Mouse (Mus musculus): ENCODE results near the gene Hnrnpl.

Hnrnpl gene

DNA sequence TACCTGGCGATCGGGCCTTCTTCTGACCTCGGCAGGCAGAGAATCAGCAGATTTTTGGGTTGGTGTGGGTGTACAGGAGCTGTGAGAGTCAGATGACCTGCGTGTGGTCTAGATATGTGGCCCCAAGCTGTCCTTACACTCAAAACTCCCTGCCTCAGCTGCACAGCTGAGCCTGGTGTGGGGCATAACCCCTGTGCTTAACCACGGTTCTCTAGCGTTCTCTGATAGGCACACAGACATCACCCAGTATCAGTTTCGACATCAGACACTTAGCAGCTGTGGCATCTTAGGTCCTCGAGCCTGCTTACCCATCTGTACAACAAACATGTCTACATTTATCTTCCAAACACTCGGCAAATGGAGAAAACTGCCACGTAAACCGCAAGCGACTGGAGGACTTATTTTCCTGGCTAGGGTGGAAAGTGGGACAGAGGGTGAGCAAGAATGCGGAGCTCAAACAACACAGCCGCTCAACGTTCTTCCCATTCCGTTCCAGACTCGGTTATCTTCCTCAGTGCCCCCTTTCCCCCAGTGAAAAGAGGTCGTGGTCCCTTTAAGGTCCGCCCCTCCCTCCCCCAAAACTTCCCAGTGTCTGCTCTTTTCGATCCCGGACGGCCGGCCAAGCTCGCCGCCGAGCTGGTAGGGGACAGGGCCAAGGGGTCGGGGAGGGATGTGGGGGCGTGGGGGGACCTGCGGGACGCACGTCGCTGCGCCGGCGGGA, at the start of gene Hnrnpl:
Hnrnpl (plus strand) TSS at position 321 of the 721 bp plus-strand sequence.
- peaks cover 2% of the 10 kb centered on the region; the same call in 1 of the 2 replicates for H3K36me3 ChIP-seq (ENCODE audit: control insufficient read depth, insufficient read depth, low read length, poor library complexity, severe bottlenecking)
- peak; percentile 79 for DNase-seq (ENCODE audit: low read depth, low spot score)

GRCm38 (mm10) chr7:28758623-28759022, 49.7 kb upstream of the Hnrnpl start:
- DNase-seq (ENCODE audit: low read depth, low spot score) = no peak
- Histone ChIP-seq H3K27me3 (ENCODE audit: control insufficient read depth, insufficient read depth, low read length, poor library complexity, severe bottlenecking) (no peaks in the 10 kb centered on the region), H3K36me3 (ENCODE audit: control insufficient read depth, insufficient read depth, low read length, poor library complexity, severe bottlenecking) (peaks cover 3% of the 10 kb centered on the region)

More for the DNA sequence above, at the start of gene Hnrnpl:
- H3K27me3 ChIP-seq (ENCODE audit: control insufficient read depth, insufficient read depth, low read length, poor library complexity, severe bottlenecking) = no peaks in the 10 kb centered on the region

DNA sequence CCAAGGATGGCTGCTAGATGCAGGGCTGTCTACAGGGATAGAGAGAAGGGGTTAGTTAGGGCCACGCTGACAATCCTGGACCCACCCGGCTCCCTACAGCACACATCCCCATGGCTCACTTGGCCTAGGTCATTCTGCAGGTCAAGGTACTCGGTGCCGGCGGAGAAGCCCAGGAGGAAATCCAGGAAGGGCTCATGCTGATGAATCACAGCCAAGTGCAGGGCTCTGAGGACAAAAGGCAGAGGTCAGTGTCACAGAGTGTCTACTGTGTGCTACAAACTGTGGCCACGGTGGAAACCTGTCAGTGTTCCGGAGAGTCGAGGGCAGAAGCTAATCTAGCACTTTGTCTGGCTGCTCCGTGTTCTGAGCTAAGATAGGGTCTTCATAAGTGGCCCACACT, 46.4 kb upstream of the Hnrnpl start:
- H3K27me3 ChIP-seq (ENCODE audit: control insufficient read depth, insufficient read depth, low read length, poor library complexity, severe bottlenecking) = no peaks in the 10 kb centered on the region
- no peak for DNase-seq (ENCODE audit: low read depth, low spot score)

GRCm38 (mm10) chr7:28765211-28765610, 43.1 kb upstream of the Hnrnpl start:
- no peak for DNase-seq (ENCODE audit: low read depth, low spot score)
- H3K27me3 ChIP-seq (ENCODE audit: control insufficient read depth, insufficient read depth, low read length, poor library complexity, severe bottlenecking) = no peaks in the 10 kb centered on the region
- H3K36me3 ChIP-seq (ENCODE audit: control insufficient read depth, insufficient read depth, low read length, poor library complexity, severe bottlenecking) = peaks cover 3% of the 10 kb centered on the region

More for the DNA sequence above, 46.4 kb upstream of the Hnrnpl start:
- H3K36me3 ChIP-seq (ENCODE audit: control insufficient read depth, insufficient read depth, low read length, poor library complexity, severe bottlenecking) = peaks cover 3% of the 10 kb centered on the region

DNA sequence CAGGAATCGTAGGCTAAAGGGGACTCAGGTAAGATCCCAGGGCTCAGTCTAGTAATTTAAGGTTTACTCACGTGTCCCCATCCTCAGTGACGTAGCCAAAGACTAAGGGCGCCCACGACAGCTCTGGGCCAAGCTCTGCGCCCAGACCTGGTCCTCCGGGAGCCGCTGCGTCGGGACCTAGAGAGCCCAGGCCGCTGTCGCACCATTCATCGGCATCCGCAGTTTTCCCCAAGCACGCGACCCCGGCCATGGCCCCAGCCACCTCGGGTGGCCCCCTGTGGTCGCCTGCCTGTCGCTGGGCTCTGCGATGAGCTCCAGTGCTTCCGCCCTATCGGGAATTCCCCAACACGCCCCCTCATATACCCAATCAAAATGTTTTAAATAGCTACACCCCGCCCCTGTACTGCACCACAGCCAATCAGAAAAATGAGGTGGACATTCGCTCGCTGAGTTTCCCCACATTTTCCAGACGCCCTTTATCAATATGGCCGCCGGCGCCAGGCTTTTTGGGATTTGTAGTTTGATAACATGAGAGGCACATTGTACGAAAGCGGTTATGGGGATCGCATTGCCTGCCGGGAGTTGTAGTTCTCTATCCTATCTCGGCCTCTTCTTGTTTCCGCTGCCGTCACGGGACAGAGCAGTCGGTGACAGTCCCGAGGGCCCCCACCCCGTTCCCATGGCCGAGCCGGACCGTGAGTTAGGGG, 42.0 kb upstream of the Hnrnpl start, which contains the start of gene Sirt2:
Sirt2 (plus strand) TSS at position 563 of the 707 bp plus-strand sequence.
- DNase-seq (ENCODE audit: low read depth, low spot score) = peak; percentile 98
- H3K27me3 ChIP-seq (ENCODE audit: control insufficient read depth, insufficient read depth, low read length, poor library complexity, severe bottlenecking) = no peaks in the 10 kb centered on the region; the same call in 1 of the 2 replicates
- no peaks in the 10 kb centered on the region; the same call in 1 of the 2 replicates for H3K36me3 ChIP-seq (ENCODE audit: control insufficient read depth, insufficient read depth, low read length, poor library complexity, severe bottlenecking)

- Histone ChIP-seq H3K27me3 (ENCODE audit: control insufficient read depth, insufficient read depth, low read length, poor library complexity, severe bottlenecking) (no peaks in the 10 kb centered on the region; the same call in 1 of the 2 replicates), H3K36me3 (ENCODE audit: control insufficient read depth, insufficient read depth, low read length, poor library complexity, severe bottlenecking) (no peaks in the 10 kb centered on the region; the same call in 1 of the 2 replicates)
- DNase-seq (ENCODE audit: low read depth, low spot score) = no peak
Measured at GRCm38 (mm10) chr7:28766910-28767309, 41.4 kb upstream of the Hnrnpl start.

DNA sequence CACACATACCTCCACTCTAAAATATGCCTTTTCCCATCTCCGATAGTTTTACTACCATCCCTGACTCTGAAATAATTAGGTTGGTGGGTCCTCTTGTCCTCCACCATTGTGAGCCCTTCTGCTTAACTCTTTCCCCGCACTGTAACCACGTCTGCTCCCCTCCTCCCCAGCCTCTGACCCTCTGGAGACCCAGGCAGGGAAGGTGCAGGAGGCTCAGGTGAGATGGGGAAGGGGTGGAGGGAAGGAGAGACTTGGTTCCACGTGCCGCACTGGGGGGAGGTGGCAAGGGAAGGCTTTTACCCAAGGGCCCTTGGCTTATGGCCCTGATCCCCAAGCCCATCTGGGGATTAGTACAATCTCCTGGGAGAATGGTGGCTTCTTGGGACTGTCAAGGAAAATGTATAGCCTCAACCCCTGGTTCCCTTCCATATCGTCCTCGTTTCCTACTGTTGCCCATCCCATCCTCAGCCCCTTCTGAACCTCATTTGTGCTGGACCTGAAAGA, 40.8 kb upstream of the Hnrnpl start, which contains the start of gene Nfkbib:
Nfkbib (minus strand) TSS at position 51 of the 504 bp plus-strand sequence.
- Histone ChIP-seq H3K36me3 (ENCODE audit: control insufficient read depth, insufficient read depth, low read length, poor library complexity, severe bottlenecking) (no peaks in the 10 kb centered on the region; the same call in 1 of the 2 replicates), H3K27me3 (ENCODE audit: control insufficient read depth, insufficient read depth, low read length, poor library complexity, severe bottlenecking) (no peaks in the 10 kb centered on the region; the same call in 1 of the 2 replicates)
- DNase-seq (ENCODE audit: low read depth, low spot score) = no peak

GRCm38 (mm10) chr7:28769414-28769958, 38.9 kb upstream of the Hnrnpl start:
- peaks cover under 1% of the 10 kb centered on the region; the same call in 1 of the 2 replicates for H3K36me3 ChIP-seq (ENCODE audit: control insufficient read depth, insufficient read depth, low read length, poor library complexity, severe bottlenecking)
- H3K27me3 ChIP-seq (ENCODE audit: control insufficient read depth, insufficient read depth, low read length, poor library complexity, severe bottlenecking) = no peaks in the 10 kb centered on the region; the same call in 1 of the 2 replicates
- DNase-seq (ENCODE audit: low read depth, low spot score) = no peak

- DNase-seq (ENCODE audit: low read depth, low spot score) = no peak
- Histone ChIP-seq H3K36me3 (ENCODE audit: control insufficient read depth, insufficient read depth, low read length, poor library complexity, severe bottlenecking) (peaks cover 6% of the 10 kb centered on the region; the same call in 1 of the 2 replicates), H3K27me3 (ENCODE audit: control insufficient read depth, insufficient read depth, low read length, poor library complexity, severe bottlenecking) (no peaks in the 10 kb centered on the region; the same call in 1 of the 2 replicates)
Measured at GRCm38 (mm10) chr7:28770309-28770708, 38.0 kb upstream of the Hnrnpl start.

DNA sequence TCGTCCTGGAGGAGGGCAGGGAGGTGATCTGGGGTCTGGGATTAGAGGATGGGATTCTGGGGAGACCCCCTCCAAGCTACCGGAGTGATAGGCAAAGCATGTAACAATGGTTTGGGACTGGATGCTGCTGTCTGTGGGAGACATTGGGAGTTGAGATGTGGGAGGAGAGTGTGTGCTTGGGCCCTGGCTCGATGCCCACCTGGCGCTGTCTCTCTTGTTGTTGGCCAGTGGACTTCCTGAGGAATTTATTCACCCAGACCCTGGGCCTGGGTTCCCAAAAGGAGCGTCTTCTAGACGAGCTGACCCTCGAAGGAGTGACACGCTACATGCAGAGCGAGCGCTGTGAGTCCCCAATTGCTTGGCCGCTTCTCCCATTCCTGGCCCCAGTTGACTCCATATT, 36.5 kb upstream of the Hnrnpl start:
- H3K36me3 ChIP-seq (ENCODE audit: control insufficient read depth, insufficient read depth, low read length, poor library complexity, severe bottlenecking) = peaks cover 10% of the 10 kb centered on the region
- no peak for DNase-seq (ENCODE audit: low read depth, low spot score)
- no peaks in the 10 kb centered on the region; the same call in 1 of the 2 replicates for H3K27me3 ChIP-seq (ENCODE audit: control insufficient read depth, insufficient read depth, low read length, poor library complexity, severe bottlenecking)

DNA sequence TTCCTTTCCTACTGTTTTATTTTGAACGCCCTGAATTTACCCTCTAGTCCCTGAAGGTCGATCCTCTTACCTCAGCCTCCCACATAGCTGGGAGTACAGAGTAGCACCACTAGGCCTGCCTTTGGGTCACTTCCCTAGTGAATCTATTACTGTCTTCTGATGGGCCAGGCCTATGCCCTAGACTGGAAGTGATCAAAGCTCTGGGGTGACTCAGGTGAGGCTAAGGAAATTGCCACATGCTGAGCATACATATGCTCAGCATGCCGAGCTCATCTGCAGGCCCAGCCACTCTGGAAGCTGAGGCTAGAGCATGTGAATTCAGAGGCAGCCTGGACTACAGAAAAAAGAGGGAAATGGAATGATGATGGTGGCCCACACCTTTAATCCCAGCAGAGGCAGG, 35.2 kb upstream of the Hnrnpl start:
- H3K36me3 ChIP-seq (ENCODE audit: control insufficient read depth, insufficient read depth, low read length, poor library complexity, severe bottlenecking) = peaks cover 11% of the 10 kb centered on the region
- H3K27me3 ChIP-seq (ENCODE audit: control insufficient read depth, insufficient read depth, low read length, poor library complexity, severe bottlenecking) = no peaks in the 10 kb centered on the region; the same call in 1 of the 2 replicates
- DNase-seq (ENCODE audit: low read depth, low spot score) = no peak

DNA sequence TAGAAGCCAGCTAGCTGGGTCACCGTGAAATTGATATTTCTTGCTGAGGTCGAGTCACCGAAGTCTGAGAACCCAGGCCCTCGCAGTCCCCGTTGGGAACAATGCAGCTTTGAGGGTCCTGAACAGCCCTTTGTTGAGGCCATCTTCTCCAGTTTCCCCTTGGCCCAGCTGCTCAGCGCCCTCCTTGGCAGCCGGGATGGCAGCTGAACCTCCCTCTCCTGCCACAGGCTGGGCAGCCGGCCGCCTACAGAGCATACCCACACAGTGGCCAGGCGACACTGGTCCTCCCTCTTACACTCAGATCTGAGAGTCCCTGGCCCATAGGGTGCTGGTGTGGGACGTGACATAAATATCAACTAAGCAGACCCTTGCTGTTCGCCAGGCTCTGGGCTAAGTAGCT, 34.2 kb upstream of the Hnrnpl start:
- H3K36me3 ChIP-seq (ENCODE audit: control insufficient read depth, insufficient read depth, low read length, poor library complexity, severe bottlenecking) = peaks cover 13% of the 10 kb centered on the region
- DNase-seq (ENCODE audit: low read depth, low spot score) = no peak
- H3K27me3 ChIP-seq (ENCODE audit: control insufficient read depth, insufficient read depth, low read length, poor library complexity, severe bottlenecking) = no peaks in the 10 kb centered on the region; the same call in 1 of the 2 replicates

- Histone ChIP-seq H3K27me3 (ENCODE audit: control insufficient read depth, insufficient read depth, low read length, poor library complexity, severe bottlenecking) (no peaks in the 10 kb centered on the region; the same call in 1 of the 2 replicates), H3K36me3 (ENCODE audit: control insufficient read depth, insufficient read depth, low read length, poor library complexity, severe bottlenecking) (peaks cover 13% of the 10 kb centered on the region)
- DNase-seq (ENCODE audit: low read depth, low spot score) = no peak
Measured at GRCm38 (mm10) chr7:28775129-28775528, 33.2 kb upstream of the Hnrnpl start.

DNA sequence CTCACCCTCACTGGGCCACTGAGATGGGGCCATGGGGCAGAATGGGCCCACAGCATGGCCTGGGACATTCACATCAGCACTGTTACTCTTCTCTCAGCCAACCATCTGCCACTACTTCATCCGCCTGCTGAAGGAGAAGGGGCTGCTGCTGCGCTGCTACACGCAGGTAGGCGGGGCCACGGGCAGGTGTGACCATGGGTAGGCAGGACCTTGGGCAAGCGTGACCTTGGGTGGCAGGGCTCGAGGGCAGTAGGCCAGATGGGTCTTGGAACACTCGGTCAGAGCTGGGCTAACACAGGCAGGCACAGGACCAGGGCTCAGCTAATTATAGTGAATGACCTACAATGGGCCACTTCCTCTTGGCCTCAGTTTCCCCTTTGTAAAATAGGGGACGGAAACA, 29.5 kb upstream of the Hnrnpl start:
- Histone ChIP-seq H3K27me3 (ENCODE audit: control insufficient read depth, insufficient read depth, low read length, poor library complexity, severe bottlenecking) (no peaks in the 10 kb centered on the region), H3K36me3 (ENCODE audit: control insufficient read depth, insufficient read depth, low read length, poor library complexity, severe bottlenecking) (peaks cover 13% of the 10 kb centered on the region)
- DNase-seq (ENCODE audit: low read depth, low spot score) = no peak
